Mouse (Mus musculus) CD8-positive naive resting alpha-beta T cell, adult 2 months (primary cell): ENCODE measurements around the gene Ube2i.

ENCODE experiments used
- DNase-seq, 2 experiments: peaks; one replicate each; pipeline ENCODE4 v3.0.0; 2022; ENCODE audit warnings: low read depth in 2 of 2, low spot score in 2 of 2

Gene Ube2i

DNA sequence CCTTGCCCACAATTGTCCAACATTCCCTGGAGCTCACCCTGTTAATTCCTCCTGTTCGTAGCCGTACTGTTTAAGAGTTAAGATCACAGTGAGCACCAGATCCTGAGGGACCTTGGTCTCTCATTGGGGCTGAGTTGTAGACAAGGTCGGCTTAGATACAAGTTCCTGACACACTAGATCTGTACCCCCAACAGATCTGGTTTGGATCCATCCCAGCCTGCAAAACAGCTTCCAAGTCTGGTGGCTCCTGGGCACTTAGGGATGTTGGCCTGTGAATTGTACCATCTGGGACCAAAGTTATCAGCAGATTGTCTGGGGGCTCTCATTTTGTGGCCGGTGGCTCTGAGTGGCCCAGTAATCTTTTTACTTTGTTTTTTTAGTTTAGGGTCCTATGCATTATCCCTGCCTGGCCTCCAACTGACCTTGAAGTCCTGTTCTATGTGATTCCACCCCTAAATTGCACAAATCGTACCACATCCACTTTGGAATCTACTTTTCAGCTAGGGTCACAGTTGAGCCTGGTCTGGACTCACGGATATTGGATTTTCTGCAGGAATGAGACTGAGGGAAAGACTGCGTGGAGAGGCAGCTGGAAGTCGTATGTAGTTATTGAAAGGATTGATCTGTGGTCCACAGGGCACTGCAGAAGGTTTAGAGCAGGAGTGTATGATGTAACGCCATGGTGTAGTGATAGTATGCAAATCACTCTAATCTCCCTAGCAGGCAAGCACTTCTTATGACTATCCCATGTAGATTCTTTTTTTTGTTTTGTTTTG, at the start of gene Ube2i:
Ube2i (minus strand) TSS at position 52 of the 776 bp plus-strand sequence.
- no peak for DNase-seq

DNA sequence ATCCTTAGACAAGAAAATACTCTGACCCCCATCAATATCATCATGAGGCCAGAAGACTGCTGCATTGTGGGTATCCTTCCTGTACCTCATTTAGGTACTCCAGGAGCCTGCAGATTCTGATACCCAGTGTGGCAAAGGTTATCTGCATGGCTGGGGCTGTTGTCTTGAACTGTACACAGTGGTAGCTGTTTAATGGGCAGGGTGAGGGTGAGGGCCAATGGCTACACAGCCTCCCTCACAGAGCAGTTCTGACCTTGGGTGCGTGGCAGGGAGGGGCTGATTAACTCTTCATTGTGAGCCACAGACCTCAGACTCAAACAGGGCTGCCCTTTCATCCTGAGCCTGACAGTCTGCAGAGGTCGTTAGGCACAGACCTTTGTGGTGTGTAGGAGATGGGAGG, 48.5 kb upstream of the Ube2i start:
- no peak for DNase-seq

DNA sequence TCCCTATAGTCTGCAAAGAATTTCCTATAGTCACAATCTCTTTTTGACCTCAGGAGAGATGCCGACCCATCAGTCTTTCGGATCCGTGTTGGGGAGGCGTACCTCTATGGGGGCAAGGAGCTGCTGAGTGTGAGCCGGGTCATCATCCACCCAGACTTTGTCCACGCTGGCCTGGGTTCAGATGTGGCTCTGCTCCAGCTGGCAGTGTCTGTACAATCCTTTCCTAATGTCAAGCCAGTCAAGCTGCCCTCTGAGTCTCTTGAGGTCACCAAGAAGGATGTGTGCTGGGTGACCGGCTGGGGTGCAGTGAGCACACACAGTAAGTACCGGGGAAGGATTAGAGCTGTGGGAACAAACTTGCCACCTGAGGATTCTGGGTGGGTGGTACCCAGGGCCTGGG, 46.4 kb upstream of the Ube2i start:
- no peak for DNase-seq

DNA sequence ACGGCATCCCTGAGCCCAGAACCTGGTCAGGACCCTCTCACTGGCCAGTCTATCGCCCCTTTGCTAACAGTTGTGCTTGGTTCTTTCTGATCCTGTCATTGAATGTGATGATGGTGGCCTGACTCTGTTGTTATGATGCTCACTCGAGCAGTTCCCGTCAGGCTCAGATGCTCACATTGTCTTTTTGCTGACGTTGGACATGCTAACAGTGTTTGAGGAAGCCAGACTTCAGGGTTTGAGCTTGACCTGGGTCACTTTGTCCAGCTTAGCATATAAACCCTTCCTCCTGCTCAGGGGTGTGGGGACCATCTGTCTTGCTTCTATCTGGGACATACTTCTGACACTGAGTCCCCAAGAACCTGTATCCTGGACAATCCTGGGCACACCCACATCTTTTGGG, 43.9 kb upstream of the Ube2i start, which contains the start of gene Prss29:
Prss29 (plus strand) TSS at position 301 of the 400 bp plus-strand sequence.
- no peak for DNase-seq

DNA sequence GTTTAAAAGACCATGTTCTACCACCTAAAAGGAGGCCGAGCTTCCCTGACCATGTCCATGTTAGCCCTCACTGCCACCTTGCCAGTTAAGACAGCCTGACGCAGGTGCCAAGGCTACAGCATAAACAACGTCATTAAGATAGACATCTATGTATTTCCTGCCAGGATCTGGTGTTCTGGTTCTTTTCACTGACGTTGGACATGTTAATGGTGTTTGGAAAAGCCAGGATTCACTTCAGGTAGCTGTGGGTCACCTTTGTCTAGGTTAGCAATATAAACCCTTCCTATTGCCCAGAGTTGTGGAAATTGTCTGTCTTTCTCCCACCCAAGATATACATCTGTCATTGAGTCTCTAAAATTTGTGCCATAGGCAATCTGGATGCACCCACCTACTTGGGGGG, 33.9 kb upstream of the Ube2i start, which contains the start of gene Prss28:
Prss28 (plus strand) TSS at position 301 of the 400 bp plus-strand sequence.
- DNase-seq: no peak

DNA sequence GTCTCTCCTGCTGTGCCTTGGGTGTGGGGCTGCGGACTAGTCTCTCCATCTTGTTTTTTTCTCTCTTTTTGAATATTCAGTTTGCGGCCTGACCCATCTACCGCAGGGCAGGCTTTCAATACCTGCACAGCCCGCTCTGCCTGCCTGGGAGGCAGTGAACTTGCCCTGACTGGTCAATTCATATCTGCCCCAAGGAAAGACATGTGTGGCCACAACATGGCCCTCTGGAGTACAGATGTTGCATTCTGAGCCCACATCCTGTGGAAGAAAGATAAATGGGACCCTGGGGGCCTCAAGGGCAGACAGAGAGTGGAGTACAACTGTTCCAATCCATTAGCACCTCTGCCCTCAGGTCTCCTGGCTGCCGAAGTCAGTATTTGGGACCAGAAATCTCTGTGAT, 23.7 kb upstream of the Ube2i start, which contains the start of gene Prss34:
Prss34 (plus strand) TSS at position 301 of the 400 bp plus-strand sequence.
- DNase-seq: no peak

DNA sequence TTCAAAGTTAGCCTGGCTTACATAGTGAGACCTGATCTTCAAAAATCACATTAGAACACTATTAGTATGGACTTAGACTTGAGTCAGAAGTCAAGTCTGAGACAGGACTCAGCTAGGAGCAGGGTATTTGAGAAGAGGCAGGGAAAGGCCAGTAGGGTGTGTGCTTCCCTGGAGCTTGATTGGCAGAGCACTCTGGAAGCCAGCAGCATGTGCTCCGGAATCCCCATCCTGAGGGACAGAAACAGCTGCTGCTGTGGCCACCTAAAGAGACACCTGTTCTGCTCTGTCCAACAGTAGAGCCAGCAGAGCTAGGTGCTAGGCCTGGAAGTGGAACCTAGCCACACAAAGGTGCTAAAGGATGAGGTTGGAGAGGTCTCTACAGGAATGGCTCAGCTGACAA, 19.7 kb upstream of the Ube2i start:
- DNase-seq: no peak

DNA sequence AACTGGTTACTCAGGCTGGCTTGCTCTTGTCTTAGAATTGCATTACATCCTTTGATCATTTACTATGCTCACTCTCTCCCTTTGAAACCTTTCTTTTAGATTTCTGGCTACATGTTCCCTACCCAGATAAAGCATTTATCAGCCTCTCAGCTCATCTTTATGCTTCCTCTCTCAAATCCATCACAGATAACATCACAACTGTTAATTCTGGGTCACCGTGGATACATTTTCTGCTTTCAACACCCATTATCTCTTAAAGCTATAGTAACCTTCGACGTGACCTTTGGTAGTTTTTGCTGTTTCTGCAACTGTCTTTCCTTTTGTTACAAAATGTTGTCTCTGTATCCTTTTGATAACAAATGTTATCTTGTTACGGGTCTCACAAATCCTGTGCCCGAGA, 19.1 kb upstream of the Ube2i start:
- no peak for DNase-seq

DNA sequence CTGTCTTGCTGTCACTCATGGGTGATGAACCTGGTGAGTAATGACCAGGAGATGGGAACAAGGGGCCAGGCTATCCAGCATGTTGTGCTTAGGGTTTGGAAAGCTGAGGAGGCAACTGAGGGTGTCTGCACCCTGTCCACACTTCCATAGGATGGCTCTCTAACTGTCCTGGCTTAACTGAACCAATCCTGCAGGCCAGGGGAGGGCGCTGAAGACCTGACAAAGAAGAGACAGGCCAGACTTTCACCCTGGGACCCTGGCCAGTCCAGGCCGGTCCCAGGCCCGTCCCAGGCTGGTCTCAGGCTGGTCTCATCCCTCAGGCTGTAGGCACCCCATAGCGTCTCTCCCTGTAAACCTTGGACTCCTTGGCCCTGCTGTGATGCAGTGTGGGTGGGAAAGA, 16.0 kb upstream of the Ube2i start:
- DNase-seq: no peak

DNA sequence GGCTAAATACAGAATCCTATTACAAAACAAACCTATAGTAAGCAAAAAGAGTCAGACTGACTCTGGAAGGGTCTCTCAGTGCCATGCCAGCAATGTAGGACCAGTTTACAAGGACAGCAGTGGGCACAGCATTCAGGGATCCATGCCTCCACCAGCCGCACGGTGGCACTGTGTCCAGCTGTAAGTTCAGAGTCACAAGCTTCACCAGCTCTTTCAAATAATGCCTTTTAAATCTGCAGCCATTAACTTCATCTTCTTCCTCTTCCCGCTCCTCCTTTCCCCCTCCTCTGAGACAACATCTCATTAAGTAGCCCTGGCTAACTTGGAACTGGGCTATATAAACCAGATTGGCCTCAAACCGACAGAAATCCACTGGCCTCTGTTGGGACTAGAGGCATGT, 14.4 kb upstream of the Ube2i start:
- DNase-seq: peak in 1 of 2 experiments; percentile 36

DNA sequence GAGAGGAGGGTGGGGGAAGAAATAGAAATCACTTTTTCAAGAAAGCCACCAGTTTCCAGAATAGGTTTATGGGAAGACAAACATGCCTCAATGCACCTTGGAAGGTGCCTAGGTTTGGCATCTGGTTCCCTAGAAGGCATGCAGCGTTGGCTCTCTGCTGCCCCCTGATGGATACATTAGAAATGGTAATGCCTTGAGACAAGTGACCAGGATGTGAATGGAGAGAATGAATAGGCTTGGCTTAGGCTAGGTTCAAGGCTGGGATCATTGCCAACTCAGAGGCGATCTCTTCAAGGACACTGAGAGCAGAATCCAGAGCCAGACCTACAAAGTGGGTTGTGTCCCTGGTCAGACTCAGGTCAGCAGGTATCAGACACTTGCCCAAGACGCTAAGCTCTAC, 10.6 kb upstream of the Ube2i start:
- peak; percentile 75 to 82 for DNase-seq

DNA sequence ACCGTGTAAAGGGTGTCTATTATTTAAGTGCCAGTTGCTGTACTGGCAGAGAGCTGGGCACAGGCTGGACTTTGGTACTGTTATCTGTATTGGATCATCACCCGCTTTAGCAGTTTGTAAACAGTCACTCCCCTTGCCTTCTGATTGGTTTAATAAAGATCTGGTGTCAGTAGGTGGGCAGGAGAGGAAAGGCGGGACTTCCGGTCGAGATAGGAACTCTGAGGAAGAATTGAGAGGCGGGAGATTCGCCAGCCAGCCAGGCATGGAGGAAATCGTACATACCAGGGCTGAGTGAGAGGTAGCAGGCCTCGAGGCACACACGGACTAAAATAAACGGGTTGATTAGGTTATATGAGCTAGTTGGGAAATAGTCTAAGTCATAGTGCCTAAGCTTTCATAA, 7.7 kb upstream of the Ube2i start:
- DNase-seq: peak in 1 of 2 experiments; percentile 26

DNA sequence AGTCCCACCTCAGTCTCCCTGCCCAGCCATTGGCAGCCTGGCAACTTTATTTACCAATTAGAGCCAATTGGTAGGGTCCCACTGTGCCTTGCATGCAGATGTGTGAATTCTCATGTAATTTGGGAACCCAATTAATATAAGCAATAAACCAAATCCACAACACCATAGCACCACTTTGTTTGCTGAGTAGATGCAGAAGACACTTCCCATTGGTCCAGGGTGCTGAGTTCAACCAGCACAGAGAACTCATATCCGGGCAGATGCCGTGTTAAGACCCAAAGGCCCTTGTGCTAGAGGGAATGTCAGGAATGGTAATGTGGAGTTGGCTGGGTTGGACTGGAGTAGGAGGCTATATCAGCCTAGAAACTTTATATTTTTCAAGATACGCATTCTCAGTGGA, 1.4 kb upstream of the Ube2i start:
- DNase-seq: no peak

DNA sequence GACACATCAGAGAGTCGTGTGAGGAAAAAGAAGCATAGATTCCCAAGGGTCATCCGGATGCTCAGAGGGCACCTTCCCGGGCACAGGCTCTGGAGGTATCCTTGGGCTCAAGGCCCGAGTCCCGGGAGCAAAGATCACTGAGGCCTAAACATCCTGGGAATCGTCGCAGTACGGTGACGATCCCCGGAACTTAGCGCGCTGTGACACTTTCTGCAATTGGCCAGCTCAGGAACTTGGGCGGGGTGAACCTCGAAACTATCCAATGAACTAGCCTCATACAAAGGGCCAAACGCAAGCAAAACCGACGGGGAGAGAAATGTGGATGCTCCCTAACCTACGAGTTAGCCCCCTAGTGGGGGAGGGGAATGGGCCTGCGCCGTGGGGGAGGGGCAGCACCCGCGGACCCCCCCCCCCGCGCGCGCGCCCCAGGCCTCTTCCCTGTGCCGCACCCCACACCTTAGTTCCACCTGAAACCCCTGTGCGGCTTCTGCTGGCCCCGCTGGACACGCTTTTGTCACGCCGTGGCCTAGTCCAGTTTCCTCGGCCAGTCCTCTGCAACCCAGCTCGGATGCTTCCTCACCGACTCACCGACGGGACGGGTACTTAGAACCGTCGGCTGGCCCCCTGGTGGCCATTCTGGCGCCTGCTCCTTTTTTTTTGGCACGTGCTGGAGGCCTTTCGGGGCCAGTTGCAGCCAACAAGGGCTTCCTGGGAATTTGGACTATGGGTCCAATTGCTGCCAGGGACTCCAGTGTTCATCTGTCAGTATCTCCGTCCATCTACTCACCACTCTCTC, 518 bp downstream of the Ube2i start:
- peak; percentile 96 for DNase-seq

DNA sequence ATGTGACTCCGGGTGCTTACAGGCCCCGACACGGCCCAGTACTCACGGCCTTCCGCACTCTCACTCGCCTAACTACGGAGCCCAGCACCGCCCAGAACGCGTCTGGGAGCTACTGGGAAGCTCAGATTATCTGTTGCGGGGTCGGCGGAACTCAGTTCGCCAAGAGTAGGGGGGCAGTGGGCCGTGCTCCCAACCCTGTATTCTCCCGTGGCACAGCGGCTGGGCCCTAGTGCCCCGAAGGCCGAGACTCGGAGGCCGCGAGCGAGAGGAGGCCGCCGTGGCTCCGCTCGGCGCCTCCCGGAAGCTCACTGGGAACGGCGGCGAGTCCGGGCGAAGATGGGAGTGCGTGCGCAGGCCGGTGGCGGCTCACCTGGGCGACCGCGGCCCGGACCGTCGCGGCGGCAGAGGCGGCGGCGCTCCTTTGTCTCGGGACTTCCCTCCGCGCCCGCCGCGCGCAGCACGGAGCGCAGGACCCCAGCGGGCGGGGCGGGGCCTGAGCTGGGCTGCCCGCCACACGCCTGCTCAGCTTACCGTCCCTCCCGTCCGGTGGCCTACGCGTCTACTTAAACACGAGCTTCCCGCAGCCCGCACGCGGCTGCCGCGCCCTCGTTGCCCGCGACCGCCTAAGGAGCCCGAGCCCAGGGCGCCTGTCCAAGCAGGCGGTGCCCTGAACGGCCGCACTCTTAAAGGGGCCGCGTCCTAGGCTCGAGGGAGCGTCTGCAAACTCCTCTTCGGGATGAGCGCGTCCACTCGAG, 1.3 kb downstream of the Ube2i start:
- DNase-seq: peak; percentile 89

DNA sequence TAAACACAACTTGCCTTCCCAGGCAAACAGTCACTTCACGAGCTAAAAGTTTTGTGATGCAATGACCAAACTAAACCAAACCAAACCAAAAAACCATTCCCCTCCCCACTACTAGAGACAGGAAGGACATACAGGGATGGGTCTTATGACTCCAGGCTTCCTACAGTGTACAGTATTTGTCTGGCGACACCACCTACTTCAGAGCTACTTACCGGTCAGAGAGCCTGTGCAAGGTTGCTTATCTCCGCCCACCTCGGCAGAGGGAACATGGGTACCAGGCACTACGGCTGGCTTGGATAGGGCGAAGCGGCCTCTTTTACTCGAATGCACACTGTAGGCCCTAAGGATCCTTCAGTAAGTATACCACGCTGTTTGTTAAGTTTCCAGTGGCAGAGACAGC, 2.1 kb downstream of the Ube2i start:
- DNase-seq: no peak

DNA sequence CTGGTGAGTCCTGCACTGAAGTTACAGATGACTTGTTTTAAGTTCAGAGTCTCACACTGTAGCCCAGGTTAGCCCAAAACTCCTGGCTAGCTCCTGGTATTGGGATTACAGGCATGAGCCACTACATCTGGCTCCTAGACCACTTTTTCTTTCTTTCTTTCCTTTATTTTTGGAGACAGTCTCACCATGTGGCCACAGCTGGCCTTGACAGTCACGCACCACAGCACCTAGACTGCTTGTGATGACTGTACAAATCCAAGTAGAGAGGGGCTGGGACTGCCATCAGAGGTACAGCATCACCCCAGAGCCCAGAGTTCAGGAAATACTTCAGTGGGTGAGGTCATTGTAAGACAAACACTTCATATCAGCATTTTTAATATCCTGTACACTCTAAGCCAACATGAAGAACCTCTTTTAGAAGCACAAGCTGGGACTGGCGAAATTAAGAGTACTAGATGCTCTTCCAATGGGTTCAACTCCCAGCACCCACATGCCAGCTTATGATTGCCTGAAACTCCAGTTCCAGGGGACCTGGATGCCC, 3.6 kb downstream of the Ube2i start:
- no peak for DNase-seq

DNA sequence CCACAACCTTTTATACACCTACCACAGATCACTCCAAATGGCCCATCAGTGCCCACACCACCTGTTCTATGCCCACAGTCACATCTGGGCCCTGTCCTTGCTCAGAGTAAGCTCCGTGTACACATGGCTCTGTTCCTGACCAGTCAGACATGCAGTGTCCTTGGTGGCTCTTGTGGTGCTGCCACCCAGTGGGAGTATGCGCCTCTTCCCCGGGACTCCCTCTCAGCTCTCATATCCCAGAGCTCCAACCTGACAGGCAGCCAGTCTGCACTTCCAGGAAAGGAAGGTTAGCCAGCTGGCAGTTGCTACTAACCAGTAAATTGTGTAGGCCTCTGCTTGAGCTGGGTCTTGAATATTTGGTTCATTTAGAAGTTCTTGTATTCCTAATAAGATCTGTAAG, 10.0 kb downstream of the Ube2i start:
- DNase-seq: no peak

DNA sequence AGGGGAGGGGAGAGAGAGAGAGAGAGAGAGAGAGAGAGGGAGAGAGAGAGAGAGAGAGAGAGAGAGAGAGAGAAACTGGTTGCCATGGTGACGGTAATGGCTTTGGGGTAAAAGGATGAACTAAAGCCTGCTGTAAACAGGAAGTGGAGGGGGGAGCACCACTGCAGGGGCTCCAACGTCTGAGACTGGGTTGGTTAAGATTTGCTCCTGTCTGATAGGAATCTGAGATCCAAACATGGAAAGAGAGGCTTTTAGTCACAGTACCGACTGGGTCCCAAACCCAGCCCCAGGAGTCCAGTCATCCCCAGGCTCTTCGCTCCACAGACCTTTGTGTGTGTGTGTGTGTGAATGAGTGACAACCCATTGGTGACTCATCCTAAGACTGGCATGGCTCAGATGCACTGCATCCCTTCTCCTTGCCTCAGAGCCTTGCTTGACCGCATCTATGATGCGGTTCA, 16.6 kb downstream of the Ube2i start:
- peak in 1 of 2 experiments; percentile 62 for DNase-seq

DNA sequence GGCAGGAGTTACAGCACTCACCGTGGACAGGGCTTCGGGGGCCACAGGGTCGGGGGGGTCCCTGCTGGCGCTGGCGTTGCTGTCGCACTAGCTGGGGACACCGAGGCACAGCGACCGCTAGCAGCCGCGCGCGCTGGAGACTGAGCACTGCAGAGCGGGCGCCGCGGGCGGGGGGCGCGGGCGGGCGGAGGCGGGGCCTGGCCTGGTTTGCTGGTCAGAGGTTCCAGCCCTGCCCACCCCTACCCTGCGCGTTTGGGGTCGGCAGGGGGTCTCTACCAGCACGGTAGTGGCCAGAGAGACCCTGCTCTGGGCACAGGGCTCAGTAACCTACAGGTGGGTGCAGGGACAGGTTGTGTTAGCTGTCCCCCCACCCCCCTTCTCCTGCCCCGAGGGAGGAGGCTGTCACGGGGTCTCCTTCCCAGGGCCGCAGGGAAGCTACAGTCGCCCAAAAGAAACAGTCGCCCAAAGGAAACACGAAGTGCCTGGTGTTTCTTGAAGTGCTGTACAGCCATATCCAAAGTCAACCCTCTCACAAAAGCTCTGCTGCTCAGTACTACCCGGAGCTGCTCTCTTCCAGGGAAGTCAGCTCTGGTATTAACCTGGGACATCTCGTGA, 18.2 kb downstream of the Ube2i start, which contains the start of gene Baiap3:
Baiap3 (minus strand) TSS at position 225 of the 615 bp plus-strand sequence.
- no peak for DNase-seq
